Mouse (Mus musculus) testis, adult 2 months (tissue): Measurements from ENCODE around the gene Dnajb3.

Experiments
- CTCF ChIP-seq: fragments of 200-500 bp; IDR thresholded peaks from 2 replicates; pipeline ENCODE4 v1.5.1; 2012; ENCODE audit warnings: low read depth, mild to moderate bottlenecking, inconsistent platforms, low read length, moderate library complexity; ENCODE audit not compliant: control insufficient read depth, insufficient read depth, insufficient replicate concordance
- POLR2A ChIP-seq: fragments of 200-500 bp; IDR thresholded peaks from 2 replicates; pipeline ENCODE4 v1.6.1; 2012; ENCODE audit warnings: low read depth, mild to moderate bottlenecking, inconsistent platforms, low read length, moderate library complexity; ENCODE audit not compliant: control insufficient read depth

- no peak for TF ChIP-seq CTCF
- TF ChIP-seq POLR2A, result no peak
These were observed 25.6 kb upstream of the Dnajb3 start for GRCm38 (mm10) chr1:88230981-88231802.
